Mouse (Mus musculus) megakaryocyte, embryonic 14.5 days (primary cell): Measurements from ENCODE around the gene Prkd2.

Source experiments
- FLI1 ChIP-seq: IDR thresholded peaks from 2 replicates; pipeline ENCODE4 v1.6.1; 2012; ENCODE audit warnings: low read length, inconsistent platforms, mixed read lengths
- GATA1 ChIP-seq: IDR thresholded peaks from 3 replicates; pipeline ENCODE4 v1.6.1; 2012; ENCODE audit warnings: mixed read lengths, low read length, inconsistent platforms, borderline replicate concordance

GRCm38 (mm10) chr7:16845072-16845819 is 2.5 kb downstream of the Prkd2 start:
- TF ChIP-seq GATA1 (no peak), FLI1 (no peak)
